Mouse (Mus musculus) erythroblast, embryonic 14.5 days (primary cell): ENCODE measurements around the gene Slc16a5.

Experiments used
- GATA1 ChIP-seq: IDR thresholded peaks from 2 replicates; pipeline ENCODE4 v1.6.1; 2012; ENCODE audit warnings: low read length, inconsistent platforms, mixed read lengths
- TAL1 ChIP-seq: IDR thresholded peaks from 3 replicates; pipeline ENCODE4 v1.6.1; 2012; ENCODE audit warnings: low read length, inconsistent platforms, mixed read lengths

- TF ChIP-seq TAL1 = no peak
- no peak for TF ChIP-seq GATA1
Observed at GRCm38 (mm10) chr11:115502636-115503035, 40.4 kb downstream of the Slc16a5 start.
